Mouse (Mus musculus) left cerebral cortex, adult 2 months (tissue): ENCODE data around the gene AC109138.7. TPM values are rescaled to one million over a fixed set of nuclear protein-coding genes. Genes with fewer than 3 reads are reported as not detected.
A peak's percentile ranks its signal among the peaks of the same experiment; 100 is the strongest.

Experiments
- DNase-seq, 2 experiments: peaks; one replicate each; pipeline ENCODE4 v3.0.0; 2021 to 2022; ENCODE audit warnings: low spot score in 2 of 2, mixed read lengths in 1 of 2; ENCODE audit errors: extremely low spot score in 1 of 2
- H3K27ac ChIP-seq: fragments of 200-600 bp; 2 replicates; pipeline ENCODE4 v1.8.1; 2022
- H3K4me3 ChIP-seq: fragments of 200-600 bp; 2 replicates; pipeline ENCODE4 v1.8.1; 2022
- CTCF ChIP-seq: fragments of 200-600 bp; IDR thresholded peaks from 2 replicates; pipeline ENCODE4 v1.8.1; 2022; ENCODE audit warnings: antibody characterized with exemption, mild to moderate bottlenecking, moderate library complexity
- intact Hi-C: fragments of 180-260 bp; cut with DNase I; formaldehyde crosslinking; loops from one replicate; pipeline ENCODE4 v1.15.1; 2025
- total RNA-seq, 2 experiments: library from RNA; stranded (reverse); gene quantifications; 2 replicates each; pipeline ENCODE4 v1.2.3; 2021

Gene AC109138.7
- total RNA-seq, 2 experiments from 2014 or later, result not detected

- TF ChIP-seq CTCF, result no peak
- no peak for DNase-seq
- no peak overlapping the region for H3K27ac ChIP-seq
- no peak overlapping the region for H3K4me3 ChIP-seq
- intact Hi-C loops, result no loop called here
Observed at GRCm38 (mm10) chr19:4194776-4195650, 19.1 kb upstream of the AC109138.7 start.

GRCm38 (mm10) chr19:4196048-4196447 lies 18.1 kb upstream of the AC109138.7 start:
- intact Hi-C loops, result no loop called here
- TF ChIP-seq CTCF, result no peak
- DNase-seq, result no peak
- Histone ChIP-seq H3K27ac (no peak overlapping the region), H3K4me3 (no peak overlapping the region)

- intact Hi-C loops, result no loop called here
- Histone ChIP-seq H3K27ac (no peak overlapping the region), H3K4me3 (no peak overlapping the region)
- no peak for DNase-seq
- TF ChIP-seq CTCF, result no peak
Observed at GRCm38 (mm10) chr19:4196548-4196947, 17.6 kb upstream of the AC109138.7 start.

GRCm38 (mm10) chr19:4197180-4197579 lies 17.0 kb upstream of the AC109138.7 start:
- no peak for TF ChIP-seq CTCF
- Histone ChIP-seq H3K4me3 (no peak overlapping the region), H3K27ac (no peak overlapping the region)
- DNase-seq, result no peak
- intact Hi-C loops, result no loop called here

- no peak; the same call in 1 of the 2 replicates for TF ChIP-seq CTCF
- intact Hi-C loops, result loop anchor here (5.0 kb wide), 1 partner anchor 104 kb away; the partner anchor contains the start of genes Cdk2ap2 and Pitpnm1
- peak within 1 kb of the TSS; percentile 95 for H3K27ac ChIP-seq
- H3K4me3 ChIP-seq, result peak within 1 kb of the TSS; percentile 70
- peak; percentile 92 to 94 for DNase-seq
Observed at GRCm38 (mm10) chr19:4201291-4201909, 12.8 kb upstream of the AC109138.7 start, which contains the start of gene Rad9a. Gene Rad9a (minus strand): TSS chr19:4201662.

GRCm38 (mm10) chr19:4202149-4202548 lies 12.0 kb upstream of the AC109138.7 start:
- DNase-seq, result no peak
- Histone ChIP-seq H3K27ac (peak overlapping the region; percentile 95), H3K4me3 (peak overlapping the region; percentile 70)
- no peak for TF ChIP-seq CTCF
- intact Hi-C loops, result loop anchor here (5.0 kb wide), 1 partner anchor 105 kb away; the partner anchor contains the start of genes Cdk2ap2 and Pitpnm1

GRCm38 (mm10) chr19:4203148-4203547 lies 11.0 kb upstream of the AC109138.7 start:
- intact Hi-C loops, result loop anchor here (5.0 kb wide), 1 partner anchor 106 kb away; the partner anchor contains the start of genes Cdk2ap2 and Pitpnm1
- no peak overlapping the region for H3K4me3 ChIP-seq
- DNase-seq, result no peak
- peak overlapping the region; percentile 95; the same call in 1 of the 2 replicates for H3K27ac ChIP-seq
- TF ChIP-seq CTCF, result no peak; the same call in 1 of the 2 replicates

- H3K27ac ChIP-seq, result peak overlapping the region; percentile 76
- no peak overlapping the region for H3K4me3 ChIP-seq
- DNase-seq, result no peak
- no peak for TF ChIP-seq CTCF
- intact Hi-C loops, result loop anchor here (2.0 to 5.0 kb wide), 2 partner anchors 49 to 106 kb away; partner anchors contain the start of genes Cdk2ap2 and Pitpnm1
Observed at GRCm38 (mm10) chr19:4203604-4204326, 10.4 kb upstream of the AC109138.7 start.

GRCm38 (mm10) chr19:4204889-4205288 lies 9.3 kb upstream of the AC109138.7 start:
- intact Hi-C loops, result loop anchor here (2.0 to 5.0 kb wide), 2 partner anchors 48 to 108 kb away; partner anchors contain the start of genes Cdk2ap2 and Pitpnm1
- no peak for DNase-seq
- Histone ChIP-seq H3K4me3 (no peak overlapping the region), H3K27ac (peak overlapping the region; percentile 76)
- peak; percentile 35 for TF ChIP-seq CTCF

- intact Hi-C loops, result loop anchor here (1.0 kb wide), 1 partner anchor 21 kb away; no protein-coding TSS in a partner anchor
- Histone ChIP-seq H3K4me3 (no peak overlapping the region), H3K27ac (no peak overlapping the region)
- DNase-seq, result peak in 1 of 2 experiments; percentile 50
- peak; percentile 96 for TF ChIP-seq CTCF
Observed at GRCm38 (mm10) chr19:4206971-4207370, 7.2 kb upstream of the AC109138.7 start.

GRCm38 (mm10) chr19:4208563-4208962 lies 5.6 kb upstream of the AC109138.7 start:
- intact Hi-C loops, result no loop called here
- no peak for TF ChIP-seq CTCF

More at GRCm38 (mm10) chr19:4208563-4208962, 5.6 kb upstream of the AC109138.7 start:
- no peak for DNase-seq
- H3K4me3 ChIP-seq, result no peak overlapping the region
- no peak overlapping the region for H3K27ac ChIP-seq
